Mouse (Mus musculus): ENCODE results near the gene Setdb2. TPM values are rescaled to one million over a fixed set of nuclear protein-coding genes. Genes with fewer than 3 reads are reported as not detected.

Setdb2 gene
- polyA plus RNA-seq, 1 experiment = 5.6 TPM

GRCm38 (mm10) chr14:59445421-59445820 is 4.7 kb upstream of the Setdb2 start:
- TF ChIP-seq CTCF (IDR thresholded peaks at IDR 0.05; ENCODE audit: control insufficient read depth, insufficient read depth, insufficient replicate concordance, low read depth, low read length) = no peak
- no peak for TF ChIP-seq POLR2A (IDR thresholded peaks at IDR 0.05; ENCODE audit: control insufficient read depth, low read depth, low read length)
- Histone ChIP-seq H3K4me1 (ENCODE audit: control insufficient read depth, insufficient read depth, low read length) (no peaks in the 10 kb centered on the region), H3K4me3 (ENCODE audit: control insufficient read depth, low read depth, low read length) (no peak overlapping the region), H3K27ac (ENCODE audit: control insufficient read depth, insufficient read depth, low read depth, low read length) (no peak overlapping the region), H3K36me3 (ENCODE audit: control insufficient read depth, insufficient read depth, low read length) (no peaks in the 10 kb centered on the region), H3K27me3 (ENCODE audit: control insufficient read depth, insufficient read depth, low read length) (no peaks in the 10 kb centered on the region)

- Histone ChIP-seq H3K36me3 (ENCODE audit: control insufficient read depth, insufficient read depth, low read length) (no peaks in the 10 kb centered on the region), H3K27ac (ENCODE audit: control insufficient read depth, insufficient read depth, low read depth, low read length) (peak overlapping the region; percentile 89), H3K4me1 (ENCODE audit: control insufficient read depth, insufficient read depth, low read length) (no peaks in the 10 kb centered on the region), H3K4me3 (ENCODE audit: control insufficient read depth, low read depth, low read length) (peak overlapping the region; percentile 96), H3K27me3 (ENCODE audit: control insufficient read depth, insufficient read depth, low read length) (no peaks in the 10 kb centered on the region)
- no peak for TF ChIP-seq CTCF (IDR thresholded peaks at IDR 0.05; ENCODE audit: control insufficient read depth, insufficient read depth, insufficient replicate concordance, low read depth, low read length)
- no peak for TF ChIP-seq POLR2A (IDR thresholded peaks at IDR 0.05; ENCODE audit: control insufficient read depth, low read depth, low read length)
Measured at GRCm38 (mm10) chr14:59441472-59441805, 755 bp upstream of the Setdb2 start.

GRCm38 (mm10) chr14:59440039-59440438 is 645 bp downstream of the Setdb2 start:
- H3K4me1 ChIP-seq (ENCODE audit: control insufficient read depth, insufficient read depth, low read length) = no peaks in the 10 kb centered on the region
- H3K27ac ChIP-seq (ENCODE audit: control insufficient read depth, insufficient read depth, low read depth, low read length) = no peak overlapping the region
- no peaks in the 10 kb centered on the region for H3K27me3 ChIP-seq (ENCODE audit: control insufficient read depth, insufficient read depth, low read length)
- TF ChIP-seq POLR2A (IDR thresholded peaks at IDR 0.05; ENCODE audit: control insufficient read depth, low read depth, low read length) = no peak
- no peak for TF ChIP-seq CTCF (IDR thresholded peaks at IDR 0.05; ENCODE audit: control insufficient read depth, insufficient read depth, insufficient replicate concordance, low read depth, low read length)
- H3K4me3 ChIP-seq (ENCODE audit: control insufficient read depth, low read depth, low read length) = peak overlapping the region; percentile 96
- H3K36me3 ChIP-seq (ENCODE audit: control insufficient read depth, insufficient read depth, low read length) = no peaks in the 10 kb centered on the region

GRCm38 (mm10) chr14:59438505-59438904 is 2.2 kb downstream of the Setdb2 start:
- H3K27me3 ChIP-seq (ENCODE audit: control insufficient read depth, insufficient read depth, low read length) = no peaks in the 10 kb centered on the region
- H3K4me1 ChIP-seq (ENCODE audit: control insufficient read depth, insufficient read depth, low read length) = no peaks in the 10 kb centered on the region
- TF ChIP-seq POLR2A (IDR thresholded peaks at IDR 0.05; ENCODE audit: control insufficient read depth, low read depth, low read length) (no peak), CTCF (IDR thresholded peaks at IDR 0.05; ENCODE audit: control insufficient read depth, insufficient read depth, insufficient replicate concordance, low read depth, low read length) (no peak)
- H3K4me3 ChIP-seq (ENCODE audit: control insufficient read depth, low read depth, low read length) = no peak overlapping the region
- no peak overlapping the region for H3K27ac ChIP-seq (ENCODE audit: control insufficient read depth, insufficient read depth, low read depth, low read length)
- no peaks in the 10 kb centered on the region for H3K36me3 ChIP-seq (ENCODE audit: control insufficient read depth, insufficient read depth, low read length)

- no peaks in the 10 kb centered on the region for H3K27me3 ChIP-seq (ENCODE audit: control insufficient read depth, insufficient read depth, low read length)
- no peaks in the 10 kb centered on the region for H3K36me3 ChIP-seq (ENCODE audit: control insufficient read depth, insufficient read depth, low read length)
- no peak overlapping the region for H3K4me3 ChIP-seq (ENCODE audit: control insufficient read depth, low read depth, low read length)
- no peaks in the 10 kb centered on the region for H3K4me1 ChIP-seq (ENCODE audit: control insufficient read depth, insufficient read depth, low read length)
- TF ChIP-seq CTCF (IDR thresholded peaks at IDR 0.05; ENCODE audit: control insufficient read depth, insufficient read depth, insufficient replicate concordance, low read depth, low read length) = no peak
- no peak for TF ChIP-seq POLR2A (IDR thresholded peaks at IDR 0.05; ENCODE audit: control insufficient read depth, low read depth, low read length)
- H3K27ac ChIP-seq (ENCODE audit: control insufficient read depth, insufficient read depth, low read depth, low read length) = no peak overlapping the region
Measured at GRCm38 (mm10) chr14:59437398-59437797, 3.3 kb downstream of the Setdb2 start.

GRCm38 (mm10) chr14:59435206-59435605 is 5.5 kb downstream of the Setdb2 start:
- Histone ChIP-seq H3K27ac (ENCODE audit: control insufficient read depth, insufficient read depth, low read depth, low read length) (no peak overlapping the region), H3K27me3 (ENCODE audit: control insufficient read depth, insufficient read depth, low read length) (no peaks in the 10 kb centered on the region), H3K4me3 (ENCODE audit: control insufficient read depth, low read depth, low read length) (no peak overlapping the region), H3K4me1 (ENCODE audit: control insufficient read depth, insufficient read depth, low read length) (no peaks in the 10 kb centered on the region), H3K36me3 (ENCODE audit: control insufficient read depth, insufficient read depth, low read length) (no peaks in the 10 kb centered on the region)
- TF ChIP-seq CTCF (IDR thresholded peaks at IDR 0.05; ENCODE audit: control insufficient read depth, insufficient read depth, insufficient replicate concordance, low read depth, low read length) (no peak), POLR2A (IDR thresholded peaks at IDR 0.05; ENCODE audit: control insufficient read depth, low read depth, low read length) (no peak)

- Histone ChIP-seq H3K27me3 (ENCODE audit: control insufficient read depth, insufficient read depth, low read length) (no peaks in the 10 kb centered on the region), H3K4me3 (ENCODE audit: control insufficient read depth, low read depth, low read length) (no peak overlapping the region), H3K36me3 (ENCODE audit: control insufficient read depth, insufficient read depth, low read length) (no peaks in the 10 kb centered on the region), H3K27ac (ENCODE audit: control insufficient read depth, insufficient read depth, low read depth, low read length) (no peak overlapping the region), H3K4me1 (ENCODE audit: control insufficient read depth, insufficient read depth, low read length) (no peaks in the 10 kb centered on the region)
- TF ChIP-seq CTCF (IDR thresholded peaks at IDR 0.05; ENCODE audit: control insufficient read depth, insufficient read depth, insufficient replicate concordance, low read depth, low read length) = no peak
- TF ChIP-seq POLR2A (IDR thresholded peaks at IDR 0.05; ENCODE audit: control insufficient read depth, low read depth, low read length) = no peak
Measured at GRCm38 (mm10) chr14:59433902-59434301, 6.8 kb downstream of the Setdb2 start.

GRCm38 (mm10) chr14:59430556-59430955 is 10.1 kb downstream of the Setdb2 start:
- no peak overlapping the region for H3K27ac ChIP-seq (ENCODE audit: control insufficient read depth, insufficient read depth, low read depth, low read length)
- TF ChIP-seq POLR2A (IDR thresholded peaks at IDR 0.05; ENCODE audit: control insufficient read depth, low read depth, low read length) (no peak), CTCF (IDR thresholded peaks at IDR 0.05; ENCODE audit: control insufficient read depth, insufficient read depth, insufficient replicate concordance, low read depth, low read length) (no peak)
- H3K4me1 ChIP-seq (ENCODE audit: control insufficient read depth, insufficient read depth, low read length) = no peaks in the 10 kb centered on the region

More at GRCm38 (mm10) chr14:59430556-59430955, 10.1 kb downstream of the Setdb2 start:
- Histone ChIP-seq H3K36me3 (ENCODE audit: control insufficient read depth, insufficient read depth, low read length) (no peaks in the 10 kb centered on the region), H3K4me3 (ENCODE audit: control insufficient read depth, low read depth, low read length) (no peak overlapping the region), H3K27me3 (ENCODE audit: control insufficient read depth, insufficient read depth, low read length) (no peaks in the 10 kb centered on the region)
